Mouse (Mus musculus): ENCODE measurements at regions not wholly inside any gene's neighbourhood (a gene's known extent, or its start where the extent isn't known, plus 50 kb on each side); places are given as distances from the start of the nearest gene placed in this dataset.
A peak's percentile ranks its signal among the peaks of the same experiment; 100 is the strongest.

DNA sequence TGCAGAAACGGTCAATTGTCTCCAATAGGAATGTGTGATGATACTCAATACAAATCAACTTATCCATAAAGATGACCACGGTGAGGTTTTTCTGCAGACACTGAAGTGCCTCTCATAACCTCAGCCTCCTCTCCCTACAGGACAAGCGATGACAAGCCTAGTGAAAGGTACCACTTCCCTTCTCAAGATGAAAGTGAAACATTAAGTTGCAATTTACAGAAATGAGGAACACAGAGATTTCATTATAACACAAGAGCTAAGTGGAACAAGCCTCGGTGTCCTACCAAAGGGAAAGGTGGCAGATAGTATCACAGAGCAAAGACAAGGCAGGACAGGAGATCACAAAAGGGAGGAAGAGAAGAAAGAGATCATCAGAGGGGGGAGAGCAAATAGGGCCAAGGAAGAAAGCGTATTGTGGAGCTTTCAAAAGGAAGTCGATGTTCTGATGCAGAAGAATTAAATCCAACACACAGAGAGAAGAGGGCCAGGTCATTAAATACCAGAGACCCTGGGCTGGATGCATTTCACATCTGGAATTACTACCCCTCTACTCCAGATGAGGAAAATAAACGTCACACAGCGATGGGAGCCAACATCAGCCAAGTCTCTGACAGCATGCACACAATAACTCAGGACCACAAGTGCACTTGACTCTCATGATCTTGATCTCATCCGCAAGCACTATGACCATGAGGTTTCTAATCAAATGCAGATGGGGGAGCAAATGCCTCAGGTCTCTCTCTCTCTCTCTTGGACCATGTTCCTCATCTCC, 70.0 kb upstream of the Kdr start:
- peak; percentile 60 for DNase-seq (ENCODE audit: low read depth, low spot score)
- Histone ChIP-seq H3K27me3 (ENCODE audit: control insufficient read depth, insufficient read depth, low read length, poor library complexity, severe bottlenecking) (no peaks in the 10 kb centered on the region), H3K36me3 (ENCODE audit: control insufficient read depth, insufficient read depth, low read length, poor library complexity, severe bottlenecking) (no peaks in the 10 kb centered on the region)

GRCm38 (mm10) chr5:76043521-76044510, 65.6 kb upstream of the Kdr start:
- no peaks in the 10 kb centered on the region for H3K36me3 ChIP-seq (ENCODE audit: control insufficient read depth, insufficient read depth, low read length, poor library complexity, severe bottlenecking)
- no peak for DNase-seq (ENCODE audit: low read depth, low spot score)
- no peaks in the 10 kb centered on the region for H3K27me3 ChIP-seq (ENCODE audit: control insufficient read depth, insufficient read depth, low read length, poor library complexity, severe bottlenecking)

GRCm38 (mm10) chr5:76040454-76041203, 62.4 kb upstream of the Kdr start:
- Histone ChIP-seq H3K36me3 (ENCODE audit: control insufficient read depth, insufficient read depth, low read length, poor library complexity, severe bottlenecking) (no peaks in the 10 kb centered on the region), H3K27me3 (ENCODE audit: control insufficient read depth, insufficient read depth, low read length, poor library complexity, severe bottlenecking) (no peaks in the 10 kb centered on the region)
- DNase-seq (ENCODE audit: low read depth, low spot score) = peak; percentile 19

- DNase-seq (ENCODE audit: low read depth, low spot score) = no peak
- H3K36me3 ChIP-seq (ENCODE audit: control insufficient read depth, insufficient read depth, low read length, poor library complexity, severe bottlenecking) = no peaks in the 10 kb centered on the region
- H3K27me3 ChIP-seq (ENCODE audit: control insufficient read depth, insufficient read depth, low read length, poor library complexity, severe bottlenecking) = no peaks in the 10 kb centered on the region
Measured at GRCm38 (mm10) chr5:76028729-76029128, 50.5 kb upstream of the Kdr start.

Measured in splenic B cell, adult 2 months (primary cell).